Mouse (Mus musculus): ENCODE data around the gene Bdnf.

GRCm38 (mm10) chr2:109677221-109678089, 3.0 kb downstream of the Bdnf start:
- TF ChIP-seq CTCF (IDR thresholded peaks at IDR 0.05; ENCODE audit: extremely low read depth, insufficient read depth, low read length) (no peak), POLR2A (IDR thresholded peaks at IDR 0.05; ENCODE audit: extremely low read depth, insufficient read depth, low read length) (no peak; the same call in 1 of the 2 replicates)

Data from cortical plate, adult 2 months (tissue).